In genomic region chr10:80115290-80115943, GRCm38 (mm10) we compare ENCODE assay signal across 8 mouse cellular contexts. TPM values are rescaled to one million over a fixed set of nuclear protein-coding genes. Genes with fewer than 3 reads are reported as not detected.
DNase-seq lines count a peak whose midpoint lies in the region; ATAC-seq lines count a peak whose summit lies in the region.

Gene Stk11, plus strand, starts transcription at chr10:80115803.

- H3K4me1 ChIP-seq in hindbrain, embryonic 12.5 days = peaks cover 38% of the 10 kb centered on the region

- peak within 1 kb of the TSS; percentile 91 for H3K9ac ChIP-seq in hindbrain, embryonic 12.5 days

- peak within 1 kb of the TSS; percentile 81 for H3K27ac ChIP-seq in hindbrain, embryonic 12.5 days

- peak within 1 kb of the TSS; percentile 94 for H3K4me3 ChIP-seq in hindbrain, embryonic 12.5 days

- peak; percentile 100 for DNase-seq in NIH3T3 (ENCODE audit: low read depth)
- DNase-seq in cerebellum, postnatal 10 days = peak; percentile 100
- DNase-seq in frontal cortex, postnatal 10 days (ENCODE audit: low spot score in 2 of 2) = peak; percentile 99
- peak; percentile 99 to 100 for DNase-seq in layer of hippocampus, postnatal 14 days (ENCODE audit: low spot score in 2 of 2)
- peak; percentile 100 for DNase-seq in lung, postnatal 14 days
- DNase-seq in retina, adult 2 months (ENCODE audit: low read depth, low spot score) = peak; percentile 100
- peak; percentile 96 to 99 for DNase-seq in thymus, postnatal 36 days

- no peaks in the 10 kb centered on the region for H3K27me3 ChIP-seq in hindbrain, embryonic 12.5 days

- under 1% methylated on average over 70 of the region's 70 CpGs for WGBS in hindbrain, embryonic 12.5 days

- ATAC-seq in hindbrain, embryonic 12.5 days (ENCODE audit: low FRiP score) = peak; percentile 97

- H3K36me3 ChIP-seq in hindbrain, embryonic 12.5 days = peaks cover 23% of the 10 kb centered on the region

- H3K9me3 ChIP-seq in hindbrain, embryonic 12.5 days (replicated peaks) = no peaks in the 10 kb centered on the region

- peak within 1 kb of the TSS; percentile 99 for H3K4me2 ChIP-seq in hindbrain, embryonic 12.5 days (replicated peaks)

RNA-seq across cellular contexts. Expression of gene Stk11, which starts in this region (rescaled TPM):
- 13.1 and 16.1 TPM in 2 replicates for polyA plus RNA-seq in hindbrain, embryonic 12.5 days (2016; fragmentation: Nextera tagmentation; extraction: Ambion mirVana)
- total RNA-seq in layer of hippocampus, postnatal 14 days (2021) = 10 to 100 TPM; 89.2 to 90.7 TPM

Comparison
In these comparisons a context has a peak if more than half of its experiments do, and no peak if none do; other contexts are left out.
1. Peak in every context shown above with its lines: DNase-seq, ATAC-seq, H3K4me3 ChIP-seq and H3K27ac ChIP-seq.